Mouse (Mus musculus) adrenal gland, adult 8-10 months (tissue): Measurements from ENCODE around the gene Rarres1. TPM values are rescaled to one million over a fixed set of nuclear protein-coding genes. Genes with fewer than 3 reads are reported as not detected.

ENCODE experiments used
- DNase-seq: peaks from one replicate; pipeline ENCODE4 v3.0.0; 2022
- total RNA-seq, 4 experiments: library from RNA; stranded (reverse); gene quantifications; 2 replicates each; pipeline ENCODE4 v1.2.4; 2022

The Rarres1 gene
- total RNA-seq, 4 experiments from 2014 or later = 0.28 to 1.8 (median 0.89) TPM

GRCm38 (mm10) chr3:67492086-67492869, 23.0 kb downstream of the Rarres1 start:
- no peak for DNase-seq

- no peak for DNase-seq
Measured at GRCm38 (mm10) chr3:67490156-67490555, 25.2 kb downstream of the Rarres1 start.

GRCm38 (mm10) chr3:67485233-67485632, 30.1 kb downstream of the Rarres1 start:
- DNase-seq = no peak

GRCm38 (mm10) chr3:67482400-67482799, 32.9 kb downstream of the Rarres1 start:
- no peak for DNase-seq

GRCm38 (mm10) chr3:67479806-67480205, 35.5 kb downstream of the Rarres1 start:
- DNase-seq = no peak

GRCm38 (mm10) chr3:67473438-67473837, 41.9 kb downstream of the Rarres1 start:
- no peak for DNase-seq

- no peak for DNase-seq
Measured at GRCm38 (mm10) chr3:67471408-67472127, 43.8 kb downstream of the Rarres1 start.

- no peak for DNase-seq
Measured at GRCm38 (mm10) chr3:67467281-67467680, 48.0 kb downstream of the Rarres1 start.

GRCm38 (mm10) chr3:67466576-67466975, 48.7 kb downstream of the Rarres1 start:
- no peak for DNase-seq

GRCm38 (mm10) chr3:67463450-67464372, 51.6 kb downstream of the Rarres1 start, which contains the start of gene Lxn:
Gene Lxn (minus strand): TSS chr3:67463926.
- peak; percentile 68 for DNase-seq

- no peak for DNase-seq
Measured at GRCm38 (mm10) chr3:67463001-67463400, 52.3 kb downstream of the Rarres1 start.

GRCm38 (mm10) chr3:67462578-67462977, 52.7 kb downstream of the Rarres1 start:
- DNase-seq = no peak

GRCm38 (mm10) chr3:67462015-67462414, 53.3 kb downstream of the Rarres1 start:
- no peak for DNase-seq

- DNase-seq = no peak
Measured at GRCm38 (mm10) chr3:67459881-67460280, 55.4 kb downstream of the Rarres1 start.

- DNase-seq = no peak
Measured at GRCm38 (mm10) chr3:67450601-67451210, 64.6 kb downstream of the Rarres1 start.

GRCm38 (mm10) chr3:67449660-67450059, 65.7 kb downstream of the Rarres1 start:
- DNase-seq = no peak

GRCm38 (mm10) chr3:67447143-67447542, 68.2 kb downstream of the Rarres1 start:
- no peak for DNase-seq

- DNase-seq = no peak
Measured at GRCm38 (mm10) chr3:67434011-67434410, 81.3 kb downstream of the Rarres1 start.

GRCm38 (mm10) chr3:67429999-67430380, 85.3 kb downstream of the Rarres1 start, which contains the start of gene Gfm1:
Gene Gfm1 (plus strand): TSS chr3:67430096.
- DNase-seq = peak; percentile 85

GRCm38 (mm10) chr3:67429338-67429998, 85.9 kb downstream of the Rarres1 start:
- no peak for DNase-seq
